Mouse (Mus musculus) ES-Bruce4 (cell line): ENCODE data around the gene Ctsa. TPM values are rescaled to one million over a fixed set of nuclear protein-coding genes. Genes with fewer than 3 reads are reported as not detected.
A peak's percentile ranks its signal among the peaks of the same experiment; 100 is the strongest.
"Not testable (repeated sequence)": the region's sequence is repeated elsewhere in the genome, so short reads cannot be mapped to it uniquely, and the experiment has no call there.

Experiments
- H3K27ac ChIP-seq: 2 replicates; pipeline ENCODE4 v1.5.1; 2012; ENCODE audit warnings: low read length, inconsistent platforms; ENCODE audit not compliant: insufficient read depth
- H3K27me3 ChIP-seq: 2 replicates; pipeline ENCODE4 v1.6.1; 2012; ENCODE audit warnings: mild to moderate bottlenecking, low read length, inconsistent platforms; ENCODE audit not compliant: control insufficient read depth, poor library complexity, insufficient read depth, severe bottlenecking
- H3K36me3 ChIP-seq: 2 replicates; pipeline ENCODE4 v1.6.1; 2012; ENCODE audit warnings: inconsistent platforms, mild to moderate bottlenecking, low read length, moderate library complexity; ENCODE audit not compliant: control insufficient read depth, poor library complexity, insufficient read depth, severe bottlenecking
- H3K4me1 ChIP-seq: one replicate; pipeline ENCODE4 v1.8.1; 2011; ENCODE audit warnings: low read length; ENCODE audit not compliant: control insufficient read depth, insufficient read depth
- H3K4me3 ChIP-seq: 2 replicates; pipeline ENCODE4 v1.5.1; 2011; ENCODE audit warnings: low read depth, mild to moderate bottlenecking, low read length
- H3K9ac ChIP-seq: 2 replicates; pipeline ENCODE4 v1.6.1; 2012; ENCODE audit warnings: low read depth, mild to moderate bottlenecking, inconsistent platforms; ENCODE audit not compliant: poor library complexity, severe bottlenecking
- H3K9me3 ChIP-seq: replicated peaks from 2 replicates; pipeline ENCODE4 v1.6.1; 2012; ENCODE audit warnings: mild to moderate bottlenecking, low read length, inconsistent platforms; ENCODE audit not compliant: control insufficient read depth, poor library complexity, insufficient read depth, severe bottlenecking
- CTCF ChIP-seq: IDR thresholded peaks from one replicate; pipeline ENCODE4 v1.8.1; 2011; ENCODE audit warnings: low read depth, low read length
- EP300 ChIP-seq: IDR thresholded peaks from 2 replicates; pipeline ENCODE4 v1.6.1; 2011; ENCODE audit warnings: low read depth, low read length; ENCODE audit not compliant: insufficient read depth
- POLR2A ChIP-seq: IDR thresholded peaks from one replicate; pipeline ENCODE4 v1.8.1; 2011; ENCODE audit warnings: low read length; ENCODE audit not compliant: insufficient read depth
- polyA plus RNA-seq: library from polyadenylated mRNA; stranded (reverse); fragments of >200 nt; gene quantifications from 2 replicates; pipeline ENCODE4 v1.2.4, GENCODE M21; 2011; ENCODE audit warnings: low read depth; ENCODE audit not compliant: missing spikeins, insufficient read depth, insufficient read length

Ctsa gene
- polyA plus RNA-seq, 1 experiment, result 75.3 TPM

GRCm38 (mm10) chr2:164859155-164859554, 26.5 kb downstream of the Ctsa start:
- Histone ChIP-seq H3K27me3 (no peaks in the 10 kb centered on the region), H3K27ac (peak overlapping the region; percentile 81), H3K9ac (no peak overlapping the region), H3K36me3 (peaks cover 2% of the 10 kb centered on the region), H3K4me1 (no peaks in the 10 kb centered on the region), H3K4me3 (no peak overlapping the region), H3K9me3 (no peaks in the 10 kb centered on the region)
- TF ChIP-seq EP300 (0 out of 2 replicates have a peak, but pooled peaks have one; percentile 18), CTCF (no peak)

- Histone ChIP-seq H3K4me3 (no peak overlapping the region), H3K27me3 (no peaks in the 10 kb centered on the region), H3K36me3 (no peaks in the 10 kb centered on the region), H3K9me3 (no peaks in the 10 kb centered on the region), H3K27ac (peak overlapping the region; percentile 81), H3K4me1 (no peaks in the 10 kb centered on the region), H3K9ac (no peak overlapping the region)
- no peak for TF ChIP-seq CTCF
- TF ChIP-seq POLR2A, result no peak
- no peak for TF ChIP-seq EP300
These were observed 27.2 kb downstream of the Ctsa start for GRCm38 (mm10) chr2:164859640-164860432.

GRCm38 (mm10) chr2:164861094-164861493, 28.4 kb downstream of the Ctsa start:
- H3K36me3 ChIP-seq, result no peaks in the 10 kb centered on the region
- H3K9me3 ChIP-seq, result no peaks in the 10 kb centered on the region
- no peak overlapping the region for H3K27ac ChIP-seq
- no peak for TF ChIP-seq POLR2A
- TF ChIP-seq CTCF, result no peak
- TF ChIP-seq EP300, result no peak
- no peaks in the 10 kb centered on the region for H3K4me1 ChIP-seq
- no peak overlapping the region for H3K4me3 ChIP-seq
- no peak overlapping the region for H3K9ac ChIP-seq
- no peaks in the 10 kb centered on the region for H3K27me3 ChIP-seq

GRCm38 (mm10) chr2:164862179-164862861, 29.6 kb downstream of the Ctsa start:
- H3K4me3 ChIP-seq, result no peak overlapping the region
- H3K9ac ChIP-seq, result peak overlapping the region; percentile 9; the same call in 1 of the 2 replicates
- H3K27me3 ChIP-seq, result no peaks in the 10 kb centered on the region
- no peaks in the 10 kb centered on the region for H3K4me1 ChIP-seq
- TF ChIP-seq CTCF (no peak), POLR2A (no peak), EP300 (peak; percentile 23; the same call in 1 of the 2 replicates)
- H3K9me3 ChIP-seq, result no peaks in the 10 kb centered on the region
- H3K27ac ChIP-seq, result peak overlapping the region; percentile 60
- no peaks in the 10 kb centered on the region for H3K36me3 ChIP-seq

- H3K9ac ChIP-seq, H3K4me1 ChIP-seq, H3K9me3 ChIP-seq, H3K4me3 ChIP-seq, H3K27ac ChIP-seq, H3K27me3 ChIP-seq, H3K36me3 ChIP-seq: not testable (repeated sequence)
These were observed 30.7 kb downstream of the Ctsa start for GRCm38 (mm10) chr2:164863411-164863810.

GRCm38 (mm10) chr2:164864593-164864992, 31.9 kb downstream of the Ctsa start:
- Histone ChIP-seq H3K27me3 (no peaks in the 10 kb centered on the region), H3K27ac (peak overlapping the region; percentile 57; the same call in 1 of the 2 replicates), H3K4me1 (no peaks in the 10 kb centered on the region), H3K36me3 (no peaks in the 10 kb centered on the region), H3K9ac (no peak overlapping the region), H3K9me3 (no peaks in the 10 kb centered on the region), H3K4me3 (no peak overlapping the region)
- TF ChIP-seq POLR2A (no peak), CTCF (no peak), EP300 (no peak)
